Mouse (Mus musculus): Measurements from ENCODE around the gene Hoxd8. TPM values are rescaled to one million over a fixed set of nuclear protein-coding genes. Genes with fewer than 3 reads are reported as not detected.

The Hoxd8 gene
- polyA plus RNA-seq, 1 experiment from 2014 or later, result 36.4 TPM

GRCm38 (mm10) chr2:74747661-74748141 is 43.3 kb downstream of the Hoxd8 start:
- Histone ChIP-seq H3K9me3 (replicated peaks) (no peaks in the 10 kb centered on the region), H3K4me2 (peak overlapping the region; percentile 73), H3K36me3 (no peaks in the 10 kb centered on the region), H3K4me3 (replicated peaks) (peak overlapping the region; percentile 32), H3K27ac (peak overlapping the region; percentile 61), H3K9ac (peak overlapping the region; percentile 44; the same call in 1 of the 2 replicates), H3K27me3 (peaks cover 46% of the 10 kb centered on the region), H3K4me1 (peaks cover 64% of the 10 kb centered on the region)
- WGBS, result 47% methylated on average over 11 of the region's 11 CpGs
- no peak for ATAC-seq (replicated peaks; ENCODE audit: low FRiP score)

GRCm38 (mm10) chr2:74748436-74748995 is 44.1 kb downstream of the Hoxd8 start:
- H3K9ac ChIP-seq, result no peak overlapping the region
- no peaks in the 10 kb centered on the region for H3K36me3 ChIP-seq
- H3K4me3 ChIP-seq (replicated peaks), result 0 out of 2 replicates have a peak overlapping the region, but pooled peaks have one; percentile 4
- ATAC-seq (replicated peaks; ENCODE audit: low FRiP score), result no peak
- WGBS, result 38% methylated on average over 9 of the region's 9 CpGs
- peaks cover 72% of the 10 kb centered on the region for H3K4me1 ChIP-seq
- peak overlapping the region; percentile 73 for H3K4me2 ChIP-seq
- no peaks in the 10 kb centered on the region for H3K9me3 ChIP-seq (replicated peaks)
- peaks cover 46% of the 10 kb centered on the region for H3K27me3 ChIP-seq
- 0 out of 2 replicates have a peak overlapping the region, but pooled peaks have one; percentile 78 for H3K27ac ChIP-seq

DNA sequence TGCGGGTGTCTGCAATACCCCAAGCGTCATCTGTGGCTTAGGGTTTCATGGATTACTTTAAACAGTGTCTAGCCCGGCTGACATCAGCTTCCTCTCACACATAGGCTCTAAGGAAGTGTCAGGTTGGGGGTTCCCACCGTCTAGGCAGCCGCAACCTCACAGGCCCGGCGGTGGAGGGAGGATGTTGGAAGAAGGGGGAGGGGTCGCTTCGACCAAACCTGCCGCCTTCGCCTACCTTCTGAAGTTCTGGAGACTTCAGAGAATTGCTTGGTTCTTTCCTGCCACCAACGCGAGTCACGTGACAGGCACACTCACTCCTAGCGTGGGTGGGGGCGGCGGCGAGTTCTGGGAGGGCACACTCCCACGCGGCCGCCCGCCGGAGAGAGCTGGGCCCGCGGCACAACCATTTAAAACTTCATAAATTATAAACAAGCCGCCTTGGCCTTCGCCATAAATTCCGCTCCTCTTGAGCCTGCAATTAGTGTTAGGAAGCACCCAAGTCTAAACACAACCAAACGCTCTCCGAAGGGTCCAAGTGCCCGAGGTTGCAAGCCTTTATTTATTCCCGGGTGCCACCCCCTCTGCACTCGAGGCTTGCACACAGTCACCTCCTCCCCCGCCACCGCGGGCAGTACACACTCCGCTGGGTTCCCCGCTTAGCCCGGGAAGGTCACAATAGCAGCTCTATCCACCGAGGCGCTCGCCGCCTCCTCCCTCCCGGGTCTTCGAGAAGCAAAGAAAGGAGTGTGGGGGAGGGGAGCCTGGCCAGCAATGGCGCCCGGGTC is 45.1 kb downstream of the Hoxd8 start:
- 1% methylated on average over 47 of the region's 47 CpGs for WGBS
- ATAC-seq (replicated peaks; ENCODE audit: low FRiP score), result peak; percentile 80
- no peaks in the 10 kb centered on the region for H3K36me3 ChIP-seq

DNA sequence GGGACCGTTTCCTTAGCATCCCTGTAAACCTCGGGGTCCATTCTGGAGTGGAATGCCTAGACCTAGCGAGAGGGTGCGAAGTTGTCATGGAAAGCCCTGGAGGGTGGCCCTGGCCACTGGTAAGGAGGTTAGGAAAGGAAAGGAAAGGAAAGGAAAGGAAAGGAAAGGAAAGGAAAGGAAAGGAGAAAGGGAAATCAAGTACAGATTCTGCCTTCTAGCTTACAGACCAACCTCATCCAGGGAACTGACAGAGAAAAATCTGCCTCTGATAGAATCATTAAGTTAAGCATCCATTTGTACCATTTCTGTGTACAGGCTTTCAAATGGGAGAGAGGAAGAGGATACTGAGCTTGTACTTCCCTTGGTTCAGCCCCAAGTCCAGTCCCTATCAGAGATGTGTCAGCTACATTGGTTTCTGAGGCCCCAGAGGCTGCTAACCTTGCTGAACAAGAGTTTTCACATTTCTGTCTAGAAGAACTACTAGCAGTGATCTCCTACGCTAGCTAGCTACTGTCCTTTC is 46.4 kb downstream of the Hoxd8 start:
- no peak overlapping the region for H3K4me3 ChIP-seq (replicated peaks)
- H3K4me2 ChIP-seq, result peak overlapping the region; percentile 73
- peaks cover 65% of the 10 kb centered on the region for H3K4me1 ChIP-seq
- H3K27ac ChIP-seq, result 0 out of 2 replicates have a peak overlapping the region, but pooled peaks have one; percentile 14
- ATAC-seq (replicated peaks; ENCODE audit: low FRiP score), result no peak
- 64% methylated on average over 5 of the region's 5 CpGs for WGBS
- H3K36me3 ChIP-seq, result no peaks in the 10 kb centered on the region
- no peak overlapping the region for H3K9ac ChIP-seq
- no peaks in the 10 kb centered on the region for H3K9me3 ChIP-seq (replicated peaks)
- H3K27me3 ChIP-seq, result peaks cover 41% of the 10 kb centered on the region

More for the DNA sequence above, 45.1 kb downstream of the Hoxd8 start:
- no peaks in the 10 kb centered on the region for H3K9me3 ChIP-seq (replicated peaks)
- peaks cover 73% of the 10 kb centered on the region for H3K4me1 ChIP-seq
- peak overlapping the region; percentile 39 for H3K4me3 ChIP-seq (replicated peaks)
- peaks cover 42% of the 10 kb centered on the region for H3K27me3 ChIP-seq
- peak overlapping the region; percentile 45 for H3K9ac ChIP-seq
- H3K4me2 ChIP-seq, result peak overlapping the region; percentile 73
- H3K27ac ChIP-seq, result peak overlapping the region; percentile 78

GRCm38 (mm10) chr2:74751861-74752260 is 47.4 kb downstream of the Hoxd8 start:
- Histone ChIP-seq H3K36me3 (no peaks in the 10 kb centered on the region), H3K4me1 (peaks cover 54% of the 10 kb centered on the region), H3K27me3 (peaks cover 31% of the 10 kb centered on the region), H3K9ac (no peak overlapping the region), H3K9me3 (replicated peaks) (no peaks in the 10 kb centered on the region), H3K27ac (no peak overlapping the region), H3K4me2 (no peak overlapping the region), H3K4me3 (replicated peaks) (no peak overlapping the region)
- WGBS, result 92% methylated on average over 1 of the region's 1 CpGs
- no peak for ATAC-seq (replicated peaks; ENCODE audit: low FRiP score)

GRCm38 (mm10) chr2:74752431-74753174 is 48.2 kb downstream of the Hoxd8 start:
- Histone ChIP-seq H3K9me3 (replicated peaks) (no peaks in the 10 kb centered on the region), H3K9ac (peak overlapping the region; percentile 41), H3K4me1 (peaks cover 48% of the 10 kb centered on the region), H3K27ac (peak overlapping the region; percentile 42; the same call in 1 of the 2 replicates), H3K4me2 (peak overlapping the region; percentile 83), H3K27me3 (peaks cover 28% of the 10 kb centered on the region), H3K36me3 (no peaks in the 10 kb centered on the region), H3K4me3 (replicated peaks) (peak overlapping the region; percentile 40)
- ATAC-seq (replicated peaks; ENCODE audit: low FRiP score), result no peak
- WGBS, result 4% methylated on average over 45 of the region's 45 CpGs

GRCm38 (mm10) chr2:74753175-74753523 is 48.7 kb downstream of the Hoxd8 start:
- Histone ChIP-seq H3K9me3 (replicated peaks) (no peaks in the 10 kb centered on the region), H3K9ac (peak overlapping the region; percentile 41; the same call in 1 of the 2 replicates), H3K4me1 (peaks cover 43% of the 10 kb centered on the region), H3K27ac (no peak overlapping the region), H3K4me2 (peak overlapping the region; percentile 83), H3K27me3 (peaks cover 29% of the 10 kb centered on the region), H3K4me3 (replicated peaks) (peak overlapping the region; percentile 40), H3K36me3 (no peaks in the 10 kb centered on the region)
- WGBS, result under 1% methylated on average over 25 of the region's 25 CpGs
- ATAC-seq (replicated peaks; ENCODE audit: low FRiP score), result peak; percentile 46

GRCm38 (mm10) chr2:74753711-74754110 is 49.3 kb downstream of the Hoxd8 start:
- no peak overlapping the region for H3K9ac ChIP-seq
- ATAC-seq (replicated peaks; ENCODE audit: low FRiP score), result no peak
- no peak overlapping the region for H3K4me3 ChIP-seq (replicated peaks)
- peak overlapping the region; percentile 83; the same call in 1 of the 2 replicates for H3K4me2 ChIP-seq
- no peak overlapping the region for H3K27ac ChIP-seq
- no peaks in the 10 kb centered on the region for H3K9me3 ChIP-seq (replicated peaks)
- no peaks in the 10 kb centered on the region for H3K36me3 ChIP-seq
- H3K4me1 ChIP-seq, result peaks cover 38% of the 10 kb centered on the region
- H3K27me3 ChIP-seq, result peaks cover 29% of the 10 kb centered on the region
- 28% methylated on average over 5 of the region's 5 CpGs for WGBS

MicroRNAs encoded within 50 kb of the gene (microRNA counts, 519-probe panel; counts per million panel counts)
- microRNA mmu-miR-10b, result 3,761 counts per million, percentile 93 among the panel's probes with 10 or more counts

Small RNA genes within 50 kb of the gene (microRNA-seq; reads per million reads assigned to microRNA genes)
- not detected for gene Gm44463
- 71,887 reads per million, percentile 99 among the genes with 10 or more reads in this experiment for gene Mir10b

Other genes with a start within 250 kb of the Hoxd8 start
- gene Lnpk, start 125.2 kb upstream of the Hoxd8 start, polyA plus RNA-seq (2015; fragmentation: Nextera tagmentation; extraction: Ambion mirVana), result 21.6 and 22.6 TPM in 2 replicates
- not detected in 2 replicates for gene Evx2, start 45.1 kb upstream of the Hoxd8 start, polyA plus RNA-seq (2015; fragmentation: Nextera tagmentation; extraction: Ambion mirVana)
- 0.23 and 0.95 TPM in 2 replicates for gene Hoxd13, start 36.3 kb upstream of the Hoxd8 start, polyA plus RNA-seq (2015; fragmentation: Nextera tagmentation; extraction: Ambion mirVana)
- gene Hoxd12, start 29.6 kb upstream of the Hoxd8 start, polyA plus RNA-seq (2015; fragmentation: Nextera tagmentation; extraction: Ambion mirVana), result 5.4 and 6.4 TPM in 2 replicates
- 25.1 and 26.3 TPM in 2 replicates for gene Hoxd11, start 25.1 kb upstream of the Hoxd8 start, polyA plus RNA-seq (2015; fragmentation: Nextera tagmentation; extraction: Ambion mirVana)
- 33.6 and 36.6 TPM in 2 replicates for gene Hoxd10, start 12.7 kb upstream of the Hoxd8 start, polyA plus RNA-seq (2015; fragmentation: Nextera tagmentation; extraction: Ambion mirVana)
- gene Hoxd9, start 6.9 kb upstream of the Hoxd8 start, polyA plus RNA-seq (2015; fragmentation: Nextera tagmentation; extraction: Ambion mirVana), result 38.1 and 40.7 TPM in 2 replicates
- gene Hoxd3, start 7.3 kb downstream of the Hoxd8 start, polyA plus RNA-seq (2015; fragmentation: Nextera tagmentation; extraction: Ambion mirVana), result 15.2 and 15.9 TPM in 2 replicates
- 5.6 and 5.8 TPM in 2 replicates for gene Hoxd4, start 7.3 kb downstream of the Hoxd8 start, polyA plus RNA-seq (2015; fragmentation: Nextera tagmentation; extraction: Ambion mirVana)
- 1.7 and 2.3 TPM in 2 replicates for gene Gm28230, start 22.1 kb downstream of the Hoxd8 start, polyA plus RNA-seq (2015; fragmentation: Nextera tagmentation; extraction: Ambion mirVana)
- gene Hoxd1, start 58.4 kb downstream of the Hoxd8 start, polyA plus RNA-seq (2015; fragmentation: Nextera tagmentation; extraction: Ambion mirVana), result 1.2 and 1.5 TPM in 2 replicates
- 137 and 151 TPM in 2 replicates for gene Mtx2, start 121.2 kb downstream of the Hoxd8 start, polyA plus RNA-seq (2015; fragmentation: Nextera tagmentation; extraction: Ambion mirVana)

Data from kidney, embryonic 15.5 days (tissue).